Mouse (Mus musculus) neutrophil, adult 5-6 weeks (primary cell): ENCODE results near the gene Zfhx3. TPM values are rescaled to one million over a fixed set of nuclear protein-coding genes. Genes with fewer than 3 reads are reported as not detected.
A peak's percentile ranks its signal among the peaks of the same experiment; 100 is the strongest.

ENCODE experiments used
- ATAC-seq: fragments of 151-379, 151-347 bp; 2 replicates; pipeline ENCODE4 v1.8.0; 2017; ENCODE audit warnings: mild to moderate bottlenecking, moderate TSS enrichment; ENCODE audit not compliant: insufficient number of reproducible peaks, poor library complexity, low FRiP score, severe bottlenecking; ENCODE audit errors: extremely low read depth
- total RNA-seq: library from RNA; stranded (forward); fragments of 200-1000 nt; gene quantifications from 2 replicates; pipeline ENCODE4 v1.2.3, GENCODE M21; 2017

Gene Zfhx3
- total RNA-seq, 1 experiment from 2014 or later: 1.7 TPM

DNA sequence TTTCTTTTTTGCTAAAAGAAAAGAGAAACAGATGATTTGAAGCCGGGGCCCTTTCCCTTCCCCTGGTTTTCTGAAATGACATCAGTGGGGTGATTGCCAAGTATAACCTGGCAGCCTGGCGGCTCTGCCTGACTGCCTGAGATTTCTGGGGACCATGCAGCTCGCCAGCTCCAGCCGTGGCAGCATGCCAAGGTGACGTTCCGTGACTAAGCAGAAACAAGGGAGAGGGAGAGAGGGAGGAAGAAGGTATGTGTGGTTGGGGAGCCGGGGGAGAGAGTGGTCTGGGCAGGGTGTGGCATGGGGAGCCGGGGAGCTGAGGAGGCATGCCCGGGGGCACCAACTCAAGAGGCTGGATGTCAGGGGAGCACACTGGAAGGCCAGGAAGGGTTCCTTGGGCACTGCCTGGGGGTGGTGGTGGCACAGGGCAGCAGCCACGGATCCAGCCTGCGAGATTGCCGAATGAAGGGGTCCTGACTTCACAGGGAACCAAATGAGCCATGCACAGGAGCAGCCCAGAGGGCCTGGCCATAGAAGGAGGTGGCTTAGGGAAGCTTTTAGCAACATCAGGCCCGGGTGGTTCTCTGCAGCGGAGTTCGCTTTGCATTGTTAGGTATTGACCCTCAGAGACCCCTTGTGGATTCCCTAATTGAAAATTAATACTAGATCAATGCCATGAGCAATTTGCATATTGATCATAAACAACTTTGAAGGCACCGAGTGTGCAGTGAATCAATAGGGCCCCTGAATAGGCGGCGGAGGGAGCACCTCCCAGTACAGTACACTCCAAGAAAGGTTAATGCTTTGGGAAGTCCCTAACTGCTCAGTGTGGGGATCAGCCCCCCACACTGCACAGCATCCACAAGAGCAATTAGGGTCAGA is 954.3 kb downstream of the Zfhx3 start:
- ATAC-seq: no peak

DNA sequence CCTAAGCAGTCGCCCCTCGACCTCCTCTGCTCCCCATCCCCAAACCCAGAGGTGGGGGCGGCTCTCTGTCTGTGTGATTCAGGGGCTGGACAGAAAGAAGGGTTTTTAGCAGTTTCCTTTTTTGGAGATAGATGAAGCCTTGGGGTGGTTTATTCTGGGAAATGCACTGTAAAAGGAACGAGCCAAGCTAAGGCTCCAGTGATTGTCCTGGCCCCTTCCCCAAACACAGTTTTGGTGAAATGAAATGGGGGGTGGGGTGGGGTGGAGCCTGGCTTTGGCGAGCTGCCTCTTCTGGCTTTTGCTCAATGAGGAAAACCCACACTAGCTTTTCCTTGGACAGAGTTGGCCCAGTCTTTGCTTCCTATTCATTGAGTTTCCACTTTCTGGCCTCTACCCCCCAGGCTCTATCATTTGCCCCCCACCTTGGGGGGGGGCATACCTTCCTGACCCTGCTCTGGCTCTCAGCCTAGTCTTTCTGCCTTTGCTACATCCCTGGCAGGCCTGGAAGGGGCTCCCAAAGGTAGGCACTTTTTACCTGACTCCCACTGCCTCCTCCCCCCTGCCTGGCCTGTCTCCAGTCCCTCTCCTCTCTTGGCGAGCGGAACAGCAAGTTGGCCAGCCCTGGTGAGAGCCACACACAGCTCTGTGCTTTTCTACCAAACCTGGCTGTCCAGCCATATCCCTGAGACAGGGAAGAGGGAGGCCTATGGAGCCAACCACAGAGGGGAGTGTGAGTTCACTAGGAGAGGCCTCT is 955.1 kb downstream of the Zfhx3 start:
- no peak for ATAC-seq

DNA sequence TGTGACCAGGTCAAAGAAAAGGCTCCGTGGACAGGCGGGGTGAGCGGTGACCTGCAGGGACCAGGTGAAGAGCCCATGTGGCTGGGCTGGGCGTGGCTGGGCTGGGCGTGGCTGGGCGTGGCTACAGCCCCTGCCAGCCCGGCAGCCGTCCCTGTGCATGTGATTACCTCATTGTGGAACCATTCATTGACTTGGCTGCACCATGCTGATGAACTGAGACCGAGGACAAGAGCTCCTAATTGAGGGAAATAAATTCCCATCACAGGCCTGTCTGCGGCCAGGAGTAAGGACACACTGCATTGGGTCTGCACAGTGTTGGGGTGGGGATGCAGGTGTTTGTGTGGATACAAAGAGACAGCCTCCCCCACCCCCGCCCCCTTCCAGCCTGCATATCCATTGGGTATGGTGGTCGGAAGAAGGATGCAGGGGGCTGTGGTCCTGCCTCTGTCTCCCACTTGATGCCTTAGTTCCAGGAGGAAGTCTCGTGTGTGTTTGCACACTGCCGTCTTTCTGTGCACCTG is 956.9 kb downstream of the Zfhx3 start:
- ATAC-seq: no peak

GRCm38 (mm10) chr8:108900541-108900940 is 958.1 kb downstream of the Zfhx3 start:
- no peak for ATAC-seq

- no peak for ATAC-seq
These were observed 958.8 kb downstream of the Zfhx3 start for GRCm38 (mm10) chr8:108901208-108901607.

DNA sequence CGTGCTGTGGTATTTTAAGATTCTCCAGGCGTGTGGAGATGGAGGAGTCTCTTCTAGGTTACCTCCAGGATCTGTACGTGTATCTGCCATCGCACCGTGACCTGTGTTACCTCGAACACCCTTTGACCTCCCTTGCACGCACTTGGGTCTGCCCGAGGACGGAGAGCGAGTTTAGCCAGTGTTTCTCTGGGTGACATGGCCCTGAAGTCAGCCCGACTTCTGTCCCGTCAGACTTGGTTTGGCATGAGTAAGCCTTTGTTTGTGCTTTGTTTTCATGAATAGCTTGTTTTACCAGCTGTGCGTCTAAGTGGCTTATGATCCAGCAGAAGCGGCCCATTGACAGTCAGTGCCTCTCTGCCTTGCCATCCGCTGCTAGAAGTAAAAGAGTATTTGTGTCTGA is 961.1 kb downstream of the Zfhx3 start:
- ATAC-seq: no peak

GRCm38 (mm10) chr8:108904288-108904971 is 962.0 kb downstream of the Zfhx3 start:
- no peak for ATAC-seq

- no peak for ATAC-seq
These were observed 965.6 kb downstream of the Zfhx3 start for GRCm38 (mm10) chr8:108908066-108908465.

DNA sequence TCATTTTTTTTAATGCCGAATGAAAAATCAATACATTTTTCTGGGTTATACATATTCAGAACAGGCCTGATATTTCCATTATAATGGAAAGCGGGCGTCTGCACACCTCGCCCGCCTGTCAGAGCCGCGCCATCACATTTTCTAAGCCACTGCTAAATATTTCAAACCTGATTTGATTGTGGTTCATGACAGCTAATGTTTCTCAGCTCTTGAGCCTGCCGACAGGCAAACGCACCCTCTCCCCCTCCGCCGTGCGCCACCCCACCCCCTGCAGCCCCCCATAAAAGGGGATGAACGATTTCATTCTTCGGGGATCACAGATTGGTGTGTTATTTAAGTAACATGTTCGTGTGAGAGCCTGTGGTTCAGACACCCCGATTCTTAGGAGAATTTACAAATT is 966.1 kb downstream of the Zfhx3 start:
- ATAC-seq: no peak

DNA sequence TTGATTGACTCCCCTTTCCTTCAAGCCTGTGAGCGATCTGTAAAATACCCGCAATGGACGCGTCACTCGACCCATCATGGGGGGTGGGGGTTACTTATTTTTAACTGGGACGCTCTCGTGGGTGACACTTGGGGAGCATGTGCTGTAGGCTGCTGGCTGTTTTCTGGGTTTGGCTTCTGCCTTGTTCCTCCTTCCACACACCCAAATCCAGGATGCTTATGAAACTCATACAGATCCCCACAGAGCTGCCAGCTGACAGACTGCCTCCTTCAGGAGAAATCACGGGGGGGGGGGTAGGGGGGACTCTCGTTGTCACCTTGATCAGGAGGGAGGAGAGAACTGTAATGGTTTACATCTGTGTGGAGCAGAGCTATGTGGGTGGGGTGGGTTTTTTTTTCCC is 966.6 kb downstream of the Zfhx3 start:
- ATAC-seq: no peak

DNA sequence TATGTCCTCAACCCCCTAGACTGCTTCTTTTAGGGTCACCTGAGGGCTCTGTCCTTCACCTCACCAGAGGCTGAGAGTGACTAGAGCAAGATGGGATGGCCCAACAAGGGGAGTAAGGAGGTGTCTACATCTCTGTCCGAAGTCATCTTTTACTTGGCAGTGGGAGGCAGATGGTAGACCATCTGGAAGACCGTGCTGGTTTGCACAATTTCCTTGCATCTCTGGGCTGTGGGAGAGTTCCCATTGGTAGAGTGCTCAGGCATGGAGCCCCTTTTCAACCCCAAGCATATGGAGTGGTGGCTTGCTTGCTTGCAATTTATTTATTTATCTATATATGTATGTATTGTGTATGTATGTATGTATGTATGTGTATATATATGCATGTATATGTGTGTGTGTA is 967.0 kb downstream of the Zfhx3 start:
- ATAC-seq: no peak

GRCm38 (mm10) chr8:108910843-108911242 is 968.4 kb downstream of the Zfhx3 start:
- no peak for ATAC-seq

DNA sequence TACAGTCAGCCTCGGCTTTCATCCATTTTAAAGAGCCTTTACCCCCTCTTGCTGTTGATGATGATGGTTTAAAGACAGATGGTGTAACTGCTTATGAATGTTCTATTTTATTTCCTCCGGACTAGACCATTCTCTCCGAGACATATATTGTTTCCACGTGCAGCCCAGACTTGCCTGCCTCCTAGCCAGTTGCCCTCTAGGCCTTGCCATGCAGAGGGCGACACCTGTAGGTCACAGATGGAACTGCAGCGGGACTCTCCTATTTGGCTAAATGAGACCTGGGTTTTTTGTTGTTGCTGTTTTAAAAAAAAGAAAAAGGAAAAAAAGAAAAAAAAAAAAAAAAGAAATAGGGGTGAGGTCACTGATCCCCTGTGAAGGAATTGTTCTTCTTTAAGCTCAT is 969.1 kb downstream of the Zfhx3 start:
- peak; percentile 78 for ATAC-seq

GRCm38 (mm10) chr8:108912998-108913397 is 970.6 kb downstream of the Zfhx3 start:
- no peak for ATAC-seq

GRCm38 (mm10) chr8:108915425-108915824 is 973.0 kb downstream of the Zfhx3 start:
- no peak for ATAC-seq

GRCm38 (mm10) chr8:108915876-108916275 is 973.4 kb downstream of the Zfhx3 start:
- ATAC-seq: no peak

- ATAC-seq: no peak
These were observed 977.7 kb downstream of the Zfhx3 start for GRCm38 (mm10) chr8:108920151-108920550.

DNA sequence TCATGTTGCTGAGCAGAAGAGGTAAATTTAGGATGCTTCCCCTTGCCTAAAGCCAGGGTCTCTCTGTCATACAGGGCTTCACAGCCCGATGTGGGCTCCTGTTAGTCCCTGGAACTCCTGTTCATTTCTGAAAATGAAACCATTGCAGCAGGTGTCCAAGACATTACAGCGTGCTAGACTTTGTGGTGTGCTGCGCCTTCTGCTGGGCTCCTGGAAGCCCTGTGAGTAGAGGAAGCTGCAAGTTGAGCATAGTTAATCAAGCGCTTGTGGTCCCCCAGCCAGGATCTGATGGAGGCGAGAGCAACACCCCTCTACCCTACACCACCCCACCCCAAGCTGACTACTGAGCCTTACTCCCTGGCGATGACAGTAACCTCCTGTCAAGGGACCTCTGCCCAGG is 980.7 kb downstream of the Zfhx3 start:
- ATAC-seq: no peak

- no peak for ATAC-seq
These were observed 982.1 kb downstream of the Zfhx3 start for GRCm38 (mm10) chr8:108924526-108924925.
